Mouse (Mus musculus) liver, embryonic 14.5 days (tissue): ENCODE results near the gene Inafm1.

Experiments
- CTCF ChIP-seq: IDR thresholded peaks from 2 replicates; pipeline ENCODE4 v1.5.1; 2016; ENCODE audit warnings: antibody characterized with exemption, low read depth, control low read depth
- EP300 ChIP-seq: IDR thresholded peaks from 2 replicates; pipeline ENCODE4 v1.6.1; 2016; ENCODE audit warnings: antibody characterized with exemption, low read depth

DNA sequence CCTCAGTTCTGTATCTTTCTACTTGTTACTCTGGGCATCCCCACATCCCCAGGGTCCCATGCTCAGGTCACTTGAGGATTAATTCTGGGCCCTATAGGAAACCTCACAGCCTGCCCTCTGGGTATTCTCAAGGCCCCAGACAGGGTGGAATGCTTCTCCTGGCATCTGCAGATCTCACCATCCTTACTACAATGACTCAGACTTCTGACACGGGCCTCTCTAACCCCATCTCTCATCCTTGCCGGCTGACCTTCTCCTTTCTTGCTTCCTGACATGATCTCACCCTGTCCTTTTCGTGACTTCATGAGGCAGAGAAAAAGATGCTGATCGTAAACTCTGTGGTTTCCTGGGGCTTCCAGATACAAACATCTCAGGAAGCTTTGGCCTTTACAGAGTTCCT, 19.2 kb downstream of the Inafm1 start:
- TF ChIP-seq CTCF (no peak), EP300 (no peak)
